Mouse (Mus musculus) naive thymus-derived CD4-positive, alpha-beta T cell, adult 2 months (primary cell): ENCODE data around the gene Cd6.
A peak's percentile ranks its signal among the peaks of the same experiment; 100 is the strongest.

Source experiments
- DNase-seq: peaks from one replicate; pipeline ENCODE4 v3.0.0-alpha.2; 2011; ENCODE audit warnings: low read depth

Cd6 gene

GRCm38 (mm10) chr19:10761794-10762415 is 68.0 kb downstream of the Cd6 start:
- DNase-seq = peak; percentile 61

GRCm38 (mm10) chr19:10759983-10760831 is 69.7 kb downstream of the Cd6 start:
- DNase-seq = peak; percentile 57

- DNase-seq = no peak
Measured at GRCm38 (mm10) chr19:10759525-10759924, 70.3 kb downstream of the Cd6 start.

- peak; percentile 41 for DNase-seq
Measured at GRCm38 (mm10) chr19:10758708-10759107, 71.2 kb downstream of the Cd6 start.

- DNase-seq = no peak
Measured at GRCm38 (mm10) chr19:10757526-10757925, 72.3 kb downstream of the Cd6 start.

DNA sequence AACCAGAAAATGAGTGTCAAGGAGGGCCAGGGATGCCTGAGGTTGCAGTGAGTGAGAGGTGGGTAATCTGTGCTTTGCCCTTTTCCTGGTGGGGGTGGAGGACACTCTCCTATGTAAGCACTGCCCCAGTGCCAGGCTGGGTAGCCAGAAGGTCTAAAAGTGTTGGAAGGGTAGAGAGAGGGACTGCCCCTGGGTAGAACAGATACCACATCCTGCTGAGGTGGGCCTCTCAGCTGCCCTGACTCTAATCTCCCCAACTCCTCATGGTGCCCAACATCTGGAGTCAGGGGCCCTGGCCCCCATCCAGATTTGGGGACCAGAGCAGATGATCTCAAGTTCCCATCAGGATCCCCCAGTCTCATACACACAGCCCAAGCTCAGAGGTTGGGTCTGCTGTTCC is 72.7 kb downstream of the Cd6 start:
- DNase-seq = peak; percentile 49

DNA sequence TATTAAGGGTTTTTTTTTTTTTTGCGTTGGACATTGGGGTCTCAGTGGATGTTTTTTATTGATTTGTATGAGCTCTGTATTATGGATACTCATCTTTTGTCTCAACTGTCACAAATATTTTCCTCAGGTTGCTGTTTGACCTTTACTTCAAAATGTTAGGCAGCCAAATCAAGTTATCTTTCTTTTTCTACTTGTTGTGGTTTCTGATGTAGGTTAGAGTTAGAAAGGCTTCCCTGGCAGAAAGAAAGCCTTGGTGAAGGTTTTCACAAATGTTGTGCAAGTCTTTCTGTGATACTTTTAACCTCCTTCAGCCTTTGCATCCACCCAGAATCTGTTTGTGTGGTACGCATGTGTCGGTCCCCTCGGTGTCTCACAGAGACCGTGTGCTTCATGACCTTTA is 77.2 kb downstream of the Cd6 start:
- peak; percentile 60 for DNase-seq

DNA sequence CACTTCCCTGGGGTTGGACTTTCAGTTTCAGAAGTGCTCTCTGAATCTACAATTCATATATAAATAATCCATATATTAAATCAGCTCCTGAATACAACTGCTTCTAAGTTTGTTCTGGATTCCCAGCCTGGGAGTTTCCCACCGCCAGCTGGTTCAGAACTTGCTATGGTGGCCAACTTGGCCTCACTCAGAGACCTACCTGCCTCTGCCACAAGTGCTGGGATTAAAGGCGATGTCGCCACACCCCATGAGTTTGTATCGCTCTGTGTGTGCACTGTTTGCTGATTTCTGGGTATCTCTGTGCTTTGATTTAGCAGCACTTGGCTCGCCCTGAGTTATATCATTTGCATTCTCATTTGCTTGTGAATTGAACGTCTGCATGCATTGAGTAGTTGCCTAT is 77.8 kb downstream of the Cd6 start:
- peak; percentile 49 for DNase-seq

DNA sequence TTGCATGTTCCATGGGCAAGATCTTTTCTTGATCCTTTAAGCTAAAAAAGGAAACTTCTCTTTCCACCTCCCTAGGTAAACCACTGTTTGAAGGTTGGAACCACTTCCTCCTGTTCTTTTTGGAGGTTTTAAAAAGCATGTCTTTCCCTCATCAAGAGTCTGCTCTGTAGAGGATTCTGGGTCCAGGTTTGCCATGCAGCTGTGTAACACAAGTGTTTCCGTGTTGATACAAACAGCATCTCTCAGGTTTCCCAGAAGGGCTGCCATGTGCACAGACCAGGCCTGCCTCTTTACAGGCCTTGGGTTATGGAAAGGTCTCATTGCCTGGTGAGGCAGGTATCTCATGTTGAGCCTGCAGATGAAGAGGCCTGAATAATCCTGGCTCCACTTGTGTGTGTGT is 78.3 kb downstream of the Cd6 start:
- DNase-seq = peak; percentile 83

GRCm38 (mm10) chr19:10750161-10750560 is 79.7 kb downstream of the Cd6 start:
- peak; percentile 45 for DNase-seq

DNA sequence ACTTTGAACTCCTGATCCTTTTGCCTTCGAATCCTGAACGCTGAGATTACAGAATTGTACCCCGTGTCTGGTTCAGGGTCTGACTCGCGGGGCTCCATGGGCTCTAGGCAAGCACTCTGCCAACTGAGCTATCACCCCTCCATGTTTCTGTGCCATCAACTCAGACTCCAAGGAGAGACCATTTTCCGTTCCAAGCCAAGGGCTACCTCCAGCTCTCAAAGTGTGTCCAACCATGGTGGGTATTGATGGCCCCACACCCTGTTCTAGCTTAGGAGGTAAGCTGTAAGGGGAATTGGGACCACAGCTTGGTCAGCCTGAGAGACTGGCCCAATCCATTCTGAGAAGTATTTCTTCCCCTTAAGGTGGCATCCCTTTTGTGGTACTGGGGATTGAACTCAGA is 80.6 kb downstream of the Cd6 start:
- no peak for DNase-seq

GRCm38 (mm10) chr19:10748401-10749102 is 81.3 kb downstream of the Cd6 start:
- DNase-seq = peak; percentile 48

GRCm38 (mm10) chr19:10747718-10748117 is 82.1 kb downstream of the Cd6 start:
- peak; percentile 82 for DNase-seq

GRCm38 (mm10) chr19:10747182-10747581 is 82.7 kb downstream of the Cd6 start:
- no peak for DNase-seq

DNA sequence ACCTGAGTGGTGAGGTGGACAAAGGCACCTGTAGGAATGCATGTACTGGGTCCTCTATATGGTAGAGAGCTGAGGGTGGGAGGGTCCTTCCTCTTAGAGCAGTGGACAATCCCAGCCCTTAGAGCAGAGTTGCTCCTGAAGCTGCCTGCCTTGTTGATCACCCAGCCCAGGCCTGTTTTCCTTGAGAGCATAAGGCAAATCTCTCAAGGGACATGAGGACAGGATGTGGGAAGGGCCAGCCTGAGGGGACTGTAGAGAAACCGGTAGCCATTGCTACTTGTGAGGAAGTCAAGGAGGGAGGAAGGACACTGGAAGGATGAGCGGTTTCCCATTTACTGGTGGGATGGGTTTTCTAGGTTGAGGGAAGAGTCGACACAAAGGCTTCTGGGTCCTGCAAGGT is 87.3 kb downstream of the Cd6 start:
- peak; percentile 38 for DNase-seq

- DNase-seq = peak; percentile 56
Measured at GRCm38 (mm10) chr19:10742145-10742544, 87.7 kb downstream of the Cd6 start.

DNA sequence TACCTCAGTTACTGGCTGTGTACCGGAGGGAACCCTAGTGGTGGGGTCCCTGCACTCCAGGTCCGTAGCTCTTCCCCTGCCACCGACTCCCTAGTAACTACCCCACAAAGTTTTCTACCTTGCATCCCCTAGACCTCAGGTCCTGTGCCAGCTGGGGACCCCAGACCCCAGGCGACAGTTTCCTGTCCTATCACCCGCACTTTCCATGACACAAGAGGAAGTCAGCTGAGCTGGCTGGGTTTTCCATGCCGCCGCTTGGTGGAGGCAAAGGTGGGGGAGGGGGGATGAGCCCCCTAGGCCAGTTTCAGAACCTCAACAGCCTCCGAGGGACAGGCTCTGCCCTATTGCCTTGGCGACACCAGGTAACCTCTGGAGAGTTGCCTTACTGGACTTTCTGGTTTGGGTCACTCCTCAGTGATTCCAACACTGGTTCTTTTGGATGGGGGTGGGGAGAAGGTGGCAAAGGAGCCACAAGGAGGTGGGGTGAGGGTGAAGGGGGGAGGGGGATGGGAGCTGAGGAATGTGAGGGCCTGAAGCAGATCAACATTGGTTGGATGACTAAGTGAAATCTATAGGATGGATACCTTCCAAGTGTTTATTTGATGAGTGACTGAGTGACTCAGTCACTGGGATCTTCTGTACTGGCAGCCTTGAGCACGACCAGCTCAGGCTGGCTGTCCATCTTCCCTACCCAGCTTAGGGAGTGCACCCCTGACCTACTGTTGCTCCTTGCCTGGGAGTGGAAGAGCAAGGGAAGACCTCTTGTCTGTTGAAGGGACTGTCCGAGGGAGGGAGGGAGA is 89.0 kb downstream of the Cd6 start:
- peak; percentile 89 for DNase-seq

- DNase-seq = peak; percentile 63
Measured at GRCm38 (mm10) chr19:10739916-10740315, 89.9 kb downstream of the Cd6 start.
